Mouse (Mus musculus) neural tube, embryonic 11.5 days (tissue): ENCODE measurements around the gene Hes5. TPM values are rescaled to one million over a fixed set of nuclear protein-coding genes. Genes with fewer than 3 reads are reported as not detected.

Source experiments
- ATAC-seq: fragments of 200-750 bp; cut with Nextera tagmentation; 2 replicates; pipeline ENCODE4 v1.8.0; 2017; ENCODE audit warnings: moderate number of reproducible peaks, mild to moderate bottlenecking, moderate TSS enrichment, moderate library complexity; ENCODE audit not compliant: insufficient read depth, low FRiP score, low TSS enrichment
- DNase-seq: peaks from one replicate; pipeline ENCODE4 v3.0.0-alpha.2; 2015; ENCODE audit warnings: low spot score
- H3K27ac ChIP-seq: fragments of 300-500 bp; sonication (generic); 2 replicates; pipeline ENCODE4 v1.5.1; 2014; ENCODE audit warnings: low read depth, mild to moderate bottlenecking, low read length
- H3K27me3 ChIP-seq: fragments of 300-500 bp; sonication (generic); 2 replicates; pipeline ENCODE4 v1.6.1; 2014; ENCODE audit warnings: mild to moderate bottlenecking, low read length, mixed read lengths; ENCODE audit not compliant: control insufficient read depth, insufficient read depth
- H3K36me3 ChIP-seq: fragments of 300-500 bp; sonication (generic); 2 replicates; pipeline ENCODE4 v1.6.1; 2014; ENCODE audit warnings: mild to moderate bottlenecking, low read length, moderate library complexity, mixed read lengths; ENCODE audit not compliant: control insufficient read depth, insufficient read depth
- H3K4me1 ChIP-seq: fragments of 300-500 bp; sonication (generic); 2 replicates; pipeline ENCODE4 v1.6.1; 2014; ENCODE audit warnings: low read length, mixed read lengths; ENCODE audit not compliant: control insufficient read depth, insufficient read depth
- H3K4me2 ChIP-seq: fragments of 300-500 bp; sonication (generic); 2 replicates; pipeline ENCODE4 v1.6.1; 2014; ENCODE audit warnings: low read depth, mild to moderate bottlenecking, moderate library complexity
- H3K4me3 ChIP-seq: fragments of 300-500 bp; sonication (generic); 2 replicates; pipeline ENCODE4 v1.5.1; 2014; ENCODE audit warnings: low read depth, low read length
- H3K9ac ChIP-seq: fragments of 300-500 bp; sonication (generic); 2 replicates; pipeline ENCODE4 v1.6.1; 2014; ENCODE audit warnings: mild to moderate bottlenecking, low read length
- H3K9me3 ChIP-seq: fragments of 300-500 bp; sonication (generic); 2 replicates; pipeline ENCODE4 v1.6.1; 2016; ENCODE audit warnings: low read length; ENCODE audit not compliant: control insufficient read depth
- WGBS: fragments of 180-500 bp; shearing (Covaris S2); extraction: QIAGEN DNeasy Blood & Tissue Kit; methylation state at CpG from one replicate; pipeline ENCODE4 v1.1.7; 2014; 5-methylcytosine and 5-hydroxymethylcytosine counted together
- polyA plus RNA-seq: library from polyadenylated mRNA; unstranded; fragments of >200 nt; fragmentation: Nextera tagmentation; extraction: Ambion mirVana; gene quantifications from 2 replicates; pipeline ENCODE4 v1.2.1, GENCODE M21; 2014

Hes5 gene
- polyA plus RNA-seq, result 191 and 218 TPM in 2 replicates

DNA sequence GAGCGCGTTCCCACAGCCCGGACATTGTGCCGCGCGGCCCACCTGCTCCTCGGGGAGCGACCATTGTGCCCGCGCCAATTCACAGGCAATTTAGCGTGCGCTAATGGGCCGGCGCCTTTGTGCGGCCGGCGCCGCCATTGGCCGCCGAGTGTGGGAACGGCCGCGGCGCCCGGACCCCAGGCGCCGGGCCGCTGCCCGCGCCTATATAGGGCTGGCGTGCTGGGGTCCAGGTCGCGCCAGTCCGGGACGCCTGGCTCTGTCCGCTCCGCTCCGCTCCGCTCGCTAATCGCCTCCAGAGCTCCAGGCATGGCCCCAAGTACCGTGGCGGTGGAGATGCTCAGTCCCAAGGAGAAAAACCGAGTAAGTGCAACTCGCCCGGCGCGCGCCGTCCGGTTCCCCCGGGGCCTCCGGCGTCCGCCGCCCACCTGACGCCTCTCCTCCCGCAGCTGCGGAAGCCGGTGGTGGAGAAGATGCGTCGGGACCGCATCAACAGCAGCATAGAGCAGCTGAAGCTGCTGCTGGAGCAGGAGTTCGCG is at the start of gene Hes5:
Gene Hes5, plus strand, starts transcription at position 234 of the 536 bp plus-strand sequence.
- H3K4me1 ChIP-seq, result peaks cover 70% of the 10 kb centered on the region
- peaks cover 26% of the 10 kb centered on the region for H3K27me3 ChIP-seq
- no peaks in the 10 kb centered on the region for H3K36me3 ChIP-seq
- ATAC-seq (peak; percentile 72), DNase-seq (peak; percentile 94)
- H3K9me3 ChIP-seq, result no peaks in the 10 kb centered on the region
- H3K4me3 ChIP-seq, result peak within 1 kb of the TSS; percentile 88
- WGBS, result 1% methylated on average over 65 of the region's 65 CpGs
- H3K4me2 ChIP-seq, result peak within 1 kb of the TSS; percentile 79
- H3K27ac ChIP-seq, result peak within 1 kb of the TSS; percentile 96
- peak within 1 kb of the TSS; percentile 97 for H3K9ac ChIP-seq

DNA sequence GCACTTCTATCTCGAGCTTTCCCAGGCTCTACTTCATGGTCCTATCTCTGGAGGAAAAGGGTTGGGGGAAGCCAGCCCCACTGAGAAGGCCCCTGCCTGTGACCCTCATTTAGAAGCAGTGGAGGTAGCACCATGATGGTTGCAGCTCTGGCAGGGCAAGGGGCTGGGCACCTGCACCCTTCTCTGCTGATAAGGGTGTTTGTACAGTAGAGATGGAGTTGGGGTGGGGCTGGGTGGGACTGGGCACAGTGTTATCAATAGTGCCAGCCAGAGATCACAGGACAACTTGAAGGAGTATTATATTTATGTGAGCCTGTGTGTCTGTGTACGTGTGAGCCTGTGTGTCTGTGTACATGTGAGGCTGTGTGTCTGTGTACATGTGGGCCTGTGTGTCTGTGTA is 49.1 kb upstream of the Hes5 start:
- Histone ChIP-seq H3K4me1 (no peaks in the 10 kb centered on the region), H3K36me3 (no peaks in the 10 kb centered on the region), H3K27ac (no peak overlapping the region), H3K9me3 (no peaks in the 10 kb centered on the region), H3K27me3 (no peaks in the 10 kb centered on the region), H3K4me3 (no peak overlapping the region), H3K4me2 (no peak overlapping the region), H3K9ac (no peak overlapping the region)
- WGBS, result 59% methylated on average over 2 of the region's 2 CpGs
- DNase-seq (no peak), ATAC-seq (no peak)

- WGBS, result 94% methylated on average over 3 of the region's 3 CpGs
- no peaks in the 10 kb centered on the region for H3K27me3 ChIP-seq
- no peak overlapping the region for H3K27ac ChIP-seq
- no peak for ATAC-seq
- H3K9ac ChIP-seq, result no peak overlapping the region
- no peak overlapping the region for H3K4me3 ChIP-seq
- H3K9me3 ChIP-seq, result no peaks in the 10 kb centered on the region
- DNase-seq, result no peak
- no peaks in the 10 kb centered on the region for H3K36me3 ChIP-seq
- no peak overlapping the region for H3K4me2 ChIP-seq
- no peaks in the 10 kb centered on the region for H3K4me1 ChIP-seq
These were observed 46.9 kb upstream of the Hes5 start for GRCm38 (mm10) chr4:154913845-154914244.

- no peaks in the 10 kb centered on the region for H3K36me3 ChIP-seq
- H3K9me3 ChIP-seq, result no peaks in the 10 kb centered on the region
- H3K27me3 ChIP-seq, result no peaks in the 10 kb centered on the region
- no peaks in the 10 kb centered on the region for H3K4me1 ChIP-seq
- ATAC-seq (no peak), DNase-seq (no peak)
- H3K4me3 ChIP-seq, result no peak overlapping the region
- 93% methylated on average over 4 of the region's 4 CpGs for WGBS
- H3K27ac ChIP-seq, result no peak overlapping the region
- H3K4me2 ChIP-seq, result no peak overlapping the region
- no peak overlapping the region for H3K9ac ChIP-seq
These were observed 46.5 kb upstream of the Hes5 start for GRCm38 (mm10) chr4:154914252-154914651.

- Histone ChIP-seq H3K4me2 (no peak overlapping the region), H3K27me3 (no peaks in the 10 kb centered on the region), H3K4me3 (no peak overlapping the region), H3K9me3 (no peaks in the 10 kb centered on the region), H3K27ac (no peak overlapping the region), H3K9ac (no peak overlapping the region), H3K4me1 (no peaks in the 10 kb centered on the region), H3K36me3 (no peaks in the 10 kb centered on the region)
- 80% methylated on average over 3 of the region's 3 CpGs for WGBS
- DNase-seq (no peak), ATAC-seq (no peak)
These were observed 46.0 kb upstream of the Hes5 start for GRCm38 (mm10) chr4:154914707-154915106.

DNA sequence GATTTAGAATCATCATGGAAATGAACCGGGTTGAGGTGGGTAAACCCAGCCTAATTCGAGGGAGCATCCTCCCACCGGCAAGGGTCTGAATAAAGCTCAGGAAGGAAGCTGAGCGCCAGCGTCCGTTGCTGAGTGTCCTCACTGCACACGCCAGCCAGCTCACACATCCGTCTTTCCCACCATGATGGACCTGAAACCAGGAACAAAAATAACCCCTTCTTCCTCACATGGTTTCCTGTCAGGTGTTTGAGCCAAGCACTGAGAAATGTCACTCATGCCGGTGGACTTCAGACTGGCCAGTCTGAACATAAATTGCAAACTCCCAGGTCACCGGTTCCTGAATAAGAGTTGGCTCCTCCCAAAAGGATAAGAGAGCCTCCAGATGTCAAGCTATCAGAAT is 45.4 kb upstream of the Hes5 start:
- Histone ChIP-seq H3K4me2 (no peak overlapping the region), H3K4me3 (no peak overlapping the region), H3K9me3 (no peaks in the 10 kb centered on the region), H3K36me3 (no peaks in the 10 kb centered on the region), H3K9ac (no peak overlapping the region), H3K27ac (no peak overlapping the region), H3K27me3 (no peaks in the 10 kb centered on the region), H3K4me1 (no peaks in the 10 kb centered on the region)
- WGBS, result 85% methylated on average over 10 of the region's 10 CpGs
- DNase-seq (no peak), ATAC-seq (no peak)

DNA sequence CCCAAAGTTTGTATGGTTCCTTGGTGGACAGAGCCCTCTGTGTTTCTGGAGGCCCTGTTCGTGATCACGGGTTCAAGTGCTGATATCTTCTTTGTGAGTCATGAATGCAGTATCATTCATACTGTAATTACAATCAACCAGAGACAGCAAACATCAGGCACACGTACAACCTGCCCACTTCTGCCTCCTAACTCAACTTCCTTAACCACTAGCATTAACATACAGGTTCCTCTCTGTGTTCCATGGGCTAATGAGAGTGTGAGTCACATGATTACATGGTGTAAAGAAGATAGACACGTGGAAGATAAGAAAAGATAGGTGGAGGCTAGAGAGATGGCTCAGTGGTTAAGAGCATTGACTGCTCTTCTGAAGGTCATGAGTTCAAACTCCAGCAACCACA is 44.1 kb upstream of the Hes5 start:
- ATAC-seq, result no peak
- no peaks in the 10 kb centered on the region for H3K4me1 ChIP-seq
- no peaks in the 10 kb centered on the region for H3K9me3 ChIP-seq
- no peak for DNase-seq
- H3K36me3 ChIP-seq, result no peaks in the 10 kb centered on the region
- no peak overlapping the region for H3K4me2 ChIP-seq
- no peak overlapping the region for H3K9ac ChIP-seq
- H3K27ac ChIP-seq, result no peak overlapping the region
- no peaks in the 10 kb centered on the region for H3K27me3 ChIP-seq
- 88% methylated on average over 4 of the region's 4 CpGs for WGBS
- no peak overlapping the region for H3K4me3 ChIP-seq

- Histone ChIP-seq H3K36me3 (no peaks in the 10 kb centered on the region), H3K4me1 (no peaks in the 10 kb centered on the region), H3K9ac (no peak overlapping the region), H3K4me3 (no peak overlapping the region), H3K27me3 (no peaks in the 10 kb centered on the region), H3K27ac (no peak overlapping the region), H3K9me3 (no peaks in the 10 kb centered on the region), H3K4me2 (no peak overlapping the region)
- 86% methylated on average over 4 of the region's 4 CpGs for WGBS
- ATAC-seq, result no peak
- no peak for DNase-seq
These were observed 38.4 kb upstream of the Hes5 start for GRCm38 (mm10) chr4:154922291-154922690.

GRCm38 (mm10) chr4:154922931-154923330 is 37.8 kb upstream of the Hes5 start:
- Histone ChIP-seq H3K9me3 (no peaks in the 10 kb centered on the region), H3K27ac (no peak overlapping the region), H3K27me3 (no peaks in the 10 kb centered on the region), H3K9ac (no peak overlapping the region), H3K4me1 (no peaks in the 10 kb centered on the region), H3K4me3 (no peak overlapping the region), H3K4me2 (no peak overlapping the region), H3K36me3 (no peaks in the 10 kb centered on the region)
- DNase-seq, result no peak
- WGBS, result 87% methylated on average over 5 of the region's 5 CpGs
- ATAC-seq, result no peak
